Mouse (Mus musculus) thymus, adult 2 months (tissue): Measurements from ENCODE around the gene Fam104a. TPM values are rescaled to one million over a fixed set of nuclear protein-coding genes. Genes with fewer than 3 reads are reported as not detected.

Source experiments
- DNase-seq: peaks from one replicate; pipeline ENCODE4 v3.0.0; 2021
- H3K27ac ChIP-seq: fragments of 200-500 bp; 2 replicates; pipeline ENCODE4 v1.5.1; 2012; ENCODE audit warnings: low read length, control low read depth; ENCODE audit not compliant: control insufficient read depth, insufficient read depth
- H3K27me3 ChIP-seq: fragments of 200-500 bp; 2 replicates; pipeline ENCODE4 v1.6.1; 2012; ENCODE audit warnings: mild to moderate bottlenecking, low read length, moderate library complexity, mixed read lengths; ENCODE audit not compliant: control insufficient read depth, insufficient read depth
- H3K36me3 ChIP-seq: fragments of 200-500 bp; 2 replicates; pipeline ENCODE4 v1.6.1; 2012; ENCODE audit warnings: mild to moderate bottlenecking, low read length, moderate library complexity; ENCODE audit not compliant: control insufficient read depth, insufficient read depth
- H3K4me1 ChIP-seq: fragments of 200-500 bp; replicated peaks from 2 replicates; pipeline ENCODE4 v1.6.1; 2012; ENCODE audit warnings: low read length; ENCODE audit not compliant: control insufficient read depth, insufficient read depth
- H3K4me3 ChIP-seq: fragments of 200-500 bp; 2 replicates; pipeline ENCODE4 v1.5.1; 2012; ENCODE audit warnings: mild to moderate bottlenecking, low read length, control low read depth, moderate library complexity; ENCODE audit not compliant: control insufficient read depth, insufficient read depth
- CTCF ChIP-seq: fragments of 200-500 bp; IDR thresholded peaks from 2 replicates; pipeline ENCODE4 v1.5.1; 2012; ENCODE audit warnings: mild to moderate bottlenecking, control low read depth, low read length, moderate library complexity, borderline replicate concordance; ENCODE audit not compliant: control insufficient read depth, poor library complexity, insufficient read depth; ENCODE audit errors: extremely low read depth
- POLR2A ChIP-seq: fragments of 200-500 bp; IDR thresholded peaks from 2 replicates; pipeline ENCODE4 v1.6.1; 2012; ENCODE audit warnings: mild to moderate bottlenecking, low read length, control low read depth, moderate library complexity; ENCODE audit not compliant: control insufficient read depth, poor library complexity, insufficient read depth; ENCODE audit errors: extremely low read depth
- WGBS: fragments of 180-500 bp; shearing (Covaris S2); methylation state at CpG from one replicate; pipeline ENCODE4 v1.1.7; 2018; 5-methylcytosine and 5-hydroxymethylcytosine counted together
- polyA plus RNA-seq: library from polyadenylated mRNA; depleted of rRNA; stranded (reverse); fragments of >200 nt; gene quantifications from 2 replicates; pipeline ENCODE4 v1.2.3, GENCODE M21; 2012

Gene Fam104a
- polyA plus RNA-seq, 1 experiment = 44.7 TPM

GRCm38 (mm10) chr11:113652516-113652915 lies 31.4 kb downstream of the Fam104a start:
- Histone ChIP-seq H3K4me3 (no peak overlapping the region), H3K27ac (no peak overlapping the region), H3K4me1 (peaks cover 14% of the 10 kb centered on the region), H3K36me3 (peaks cover 53% of the 10 kb centered on the region), H3K27me3 (no peaks in the 10 kb centered on the region)
- no peak for TF ChIP-seq CTCF
- no peak for TF ChIP-seq POLR2A
- DNase-seq = no peak
- WGBS = 95% methylated on average over 6 of the region's 6 CpGs

- TF ChIP-seq POLR2A (no peak), CTCF (0 out of 2 replicates have a peak, but pooled peaks have one; percentile 29)
- 70% methylated on average over 8 of the region's 8 CpGs for WGBS
- no peak overlapping the region for H3K4me3 ChIP-seq
- H3K27ac ChIP-seq = no peak overlapping the region
- peaks cover 47% of the 10 kb centered on the region for H3K36me3 ChIP-seq
- no peaks in the 10 kb centered on the region for H3K27me3 ChIP-seq
- peaks cover 14% of the 10 kb centered on the region for H3K4me1 ChIP-seq
- DNase-seq = peak; percentile 49
Observed at GRCm38 (mm10) chr11:113651907-113652273, 32.1 kb downstream of the Fam104a start.

GRCm38 (mm10) chr11:113651206-113651906 lies 32.6 kb downstream of the Fam104a start:
- no peak overlapping the region for H3K27ac ChIP-seq
- peaks cover 14% of the 10 kb centered on the region for H3K4me1 ChIP-seq
- peaks cover 41% of the 10 kb centered on the region for H3K36me3 ChIP-seq
- H3K4me3 ChIP-seq = no peak overlapping the region
- H3K27me3 ChIP-seq = no peaks in the 10 kb centered on the region
- TF ChIP-seq POLR2A (no peak), CTCF (no peak)
- WGBS = 87% methylated on average over 22 of the region's 22 CpGs
- DNase-seq = no peak

GRCm38 (mm10) chr11:113649353-113650210 lies 34.4 kb downstream of the Fam104a start, which contains the start of gene Slc39a11:
Gene Slc39a11 (minus strand): TSS chr11:113650079.
- H3K36me3 ChIP-seq = peaks cover 24% of the 10 kb centered on the region
- peaks cover 14% of the 10 kb centered on the region for H3K4me1 ChIP-seq
- DNase-seq = peak; percentile 72
- peak within 1 kb of the TSS; percentile 82 for H3K4me3 ChIP-seq
- TF ChIP-seq POLR2A = no peak
- no peak for TF ChIP-seq CTCF
- no peaks in the 10 kb centered on the region for H3K27me3 ChIP-seq
- under 1% methylated on average over 90 of the region's 91 CpGs for WGBS
- H3K27ac ChIP-seq = peak within 1 kb of the TSS; percentile 28; the same call in 1 of the 2 replicates

GRCm38 (mm10) chr11:113648690-113649352 lies 35.1 kb downstream of the Fam104a start, which contains the start of gene Cog1:
Gene Cog1 (plus strand): TSS chr11:113649169.
- TF ChIP-seq POLR2A (no peak), CTCF (no peak)
- H3K4me1 ChIP-seq = peaks cover 14% of the 10 kb centered on the region
- H3K27me3 ChIP-seq = no peaks in the 10 kb centered on the region
- peak within 1 kb of the TSS; percentile 28; the same call in 1 of the 2 replicates for H3K27ac ChIP-seq
- DNase-seq = no peak
- WGBS = 57% methylated on average over 26 of the region's 26 CpGs
- peaks cover 16% of the 10 kb centered on the region for H3K36me3 ChIP-seq
- H3K4me3 ChIP-seq = peak within 1 kb of the TSS; percentile 82

GRCm38 (mm10) chr11:113648152-113648551 lies 35.8 kb downstream of the Fam104a start:
- Histone ChIP-seq H3K27me3 (no peaks in the 10 kb centered on the region), H3K36me3 (peaks cover 14% of the 10 kb centered on the region), H3K4me1 (peaks cover 14% of the 10 kb centered on the region), H3K27ac (no peak overlapping the region), H3K4me3 (no peak overlapping the region)
- DNase-seq = peak; percentile 87
- WGBS = 4% methylated on average over 15 of the region's 15 CpGs
- no peak for TF ChIP-seq POLR2A
- peak; percentile 99 for TF ChIP-seq CTCF
